Mouse (Mus musculus): ENCODE results near the gene Syngr1. TPM values are rescaled to one million over a fixed set of nuclear protein-coding genes. Genes with fewer than 3 reads are reported as not detected.
A peak's percentile ranks its signal among the peaks of the same experiment; 100 is the strongest.

Syngr1 gene
- total and polyA plus RNA-seq, 3 experiments = 105 to 115 TPM; not detected in 1

DNA sequence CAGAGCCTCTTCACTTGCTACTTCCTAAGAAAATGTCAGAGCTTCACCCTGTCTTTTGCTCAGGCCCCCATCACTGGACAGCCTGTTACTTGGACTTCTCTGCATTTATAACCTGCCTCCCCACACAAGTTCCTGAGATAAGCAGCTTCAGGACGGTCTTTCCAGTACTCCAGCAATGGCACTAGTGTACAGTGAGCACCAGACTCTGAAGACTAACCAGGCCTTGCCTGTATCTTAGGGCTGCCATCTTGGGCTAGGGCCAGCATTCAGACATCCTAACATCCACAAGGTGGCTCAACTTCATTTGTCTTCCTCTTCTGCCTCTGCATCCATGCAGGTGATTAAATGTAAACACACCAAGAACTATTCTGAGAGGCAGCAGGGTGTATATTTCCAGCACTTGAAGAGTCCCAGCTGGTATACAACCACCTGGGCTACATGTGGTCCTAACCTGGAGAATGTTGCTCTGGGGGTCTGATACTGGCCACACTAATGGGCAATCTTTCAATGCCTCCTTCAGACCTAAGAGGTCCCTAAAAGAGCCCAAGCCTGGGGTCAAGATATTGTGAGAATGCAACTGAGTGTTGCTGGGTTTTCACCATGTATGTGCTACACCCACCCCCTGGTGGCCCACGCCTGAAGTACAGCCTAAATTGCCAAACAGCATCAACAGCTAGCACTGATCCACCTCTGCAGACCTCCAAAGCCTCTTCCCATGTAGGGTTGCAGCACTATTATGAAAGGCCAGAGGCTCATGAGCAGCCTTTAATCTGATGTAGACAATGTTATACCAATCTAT, 14.6 kb upstream of the Syngr1 start (continued):
- TF ChIP-seq MAZ (IDR thresholded peaks at IDR 0.05; ENCODE audit: low read depth, low read length) = no peak
- peak; percentile 95; the same call in 1 of the 2 replicates for TF ChIP-seq POLR2AphosphoS5 (IDR thresholded peaks at IDR 0.05; ENCODE audit: borderline replicate concordance, low read depth, low read length)
- peak; percentile 31 to 70 (median 47) for TF ChIP-seq CTCF (IDR thresholded peaks at IDR 0.05 in 2 of 3, conservative IDR thresholded peaks at IDR 0.05 in 1 of 3; ENCODE audit: control insufficient read depth in 1 of 3, insufficient read depth in 1 of 3, low read depth in 2 of 3, low read length in 3 of 3, poor library complexity in 1 of 3, severe bottlenecking in 1 of 3)
- no peak for TF ChIP-seq KAT2A (conservative IDR thresholded peaks at IDR 0.05; ENCODE audit: low read depth, low read length)
- no peak for TF ChIP-seq TAL1 (IDR thresholded peaks at IDR 0.05; ENCODE audit: low read length)
- no peak for TF ChIP-seq ZC3H11A (IDR thresholded peaks at IDR 0.05; ENCODE audit: low read depth, low read length)
- TF ChIP-seq ZMIZ1 (IDR thresholded peaks at IDR 0.05; ENCODE audit: low read depth, low read length) = peak; percentile 96

DNA sequence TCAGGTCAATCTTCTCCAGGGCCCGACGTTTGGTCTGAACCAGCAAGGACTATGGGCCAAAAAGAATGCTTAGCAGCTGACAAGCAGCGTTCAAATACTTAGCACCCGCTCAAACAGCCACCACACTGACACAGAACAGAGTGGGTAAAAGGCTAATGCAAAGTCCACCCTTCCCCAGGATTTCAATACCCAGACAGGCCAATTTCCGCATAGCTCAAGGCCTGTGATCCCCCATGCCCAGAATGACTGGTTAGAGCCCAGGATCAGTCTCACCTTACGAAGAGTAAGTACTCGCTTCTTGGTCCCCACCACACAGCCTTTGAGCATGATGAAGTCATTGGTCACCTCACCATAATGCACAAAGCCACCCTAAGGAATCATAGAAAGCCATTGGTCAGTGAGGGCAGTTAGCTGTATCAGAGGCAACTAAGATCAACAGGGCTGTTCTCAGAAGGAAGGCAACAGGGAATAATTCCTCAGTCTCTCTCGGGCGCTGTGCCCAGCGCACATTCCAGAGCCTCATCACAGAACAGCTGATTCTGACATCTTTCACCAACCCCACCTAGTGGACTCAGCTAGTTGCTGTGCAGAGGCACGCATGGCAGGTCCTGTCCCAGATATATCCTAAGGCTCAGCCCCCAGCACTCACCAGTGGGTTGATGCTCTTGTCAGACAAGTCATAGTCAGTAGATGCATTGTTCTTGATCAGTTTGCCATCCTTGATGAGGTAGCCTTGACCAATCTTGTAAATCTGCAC, 12.9 kb upstream of the Syngr1 start:
- no peaks in the 10 kb centered on the region for H3K27me3 ChIP-seq (ENCODE audit: control insufficient read depth in 1 of 2, insufficient read depth in 2 of 2, low read length in 2 of 2)
- peak overlapping the region in 1 of 2 experiments; percentile 85; a peak in 2 of 4 replicates for H3K4me3 ChIP-seq (ENCODE audit: control insufficient read depth in 1 of 2, insufficient read depth in 1 of 2, low read depth in 2 of 2, low read length in 2 of 2)
- peak; percentile 54 for DNase-seq (ENCODE audit: low read depth, low spot score)
- H3K9me3 ChIP-seq (replicated peaks; ENCODE audit: insufficient read depth, low read length) = no peaks in the 10 kb centered on the region
- peaks cover 45% of the 10 kb centered on the region for H3K79me2 ChIP-seq (ENCODE audit: control insufficient read depth, insufficient read depth, low read length, poor library complexity)
- peak overlapping the region; percentile 13 for H3K27ac ChIP-seq (ENCODE audit: control insufficient read depth, low read depth, low read length)
- H3K9ac ChIP-seq (ENCODE audit: control insufficient read depth, low read depth, low read length, poor library complexity, severe bottlenecking) = peak overlapping the region; percentile 87; the same call in 1 of the 2 replicates
- peaks cover 15% of the 10 kb centered on the region in 2 experiments; a peak in 3 of 4 replicates for H3K36me3 ChIP-seq (ENCODE audit: control insufficient read depth in 1 of 2, insufficient read depth in 2 of 2, low read length in 2 of 2)
- no peaks in the 10 kb centered on the region for H3K4me1 ChIP-seq (ENCODE audit: control insufficient read depth in 1 of 2, insufficient read depth in 2 of 2, low read length in 2 of 2)
- TF ChIP-seq TCF12 (IDR thresholded peaks at IDR 0.05; ENCODE audit: low read depth, low read length) = no peak
- no peak for TF ChIP-seq MYC (IDR thresholded peaks at IDR 0.05; ENCODE audit: low read depth, low read length)
- TF ChIP-seq TAL1 (IDR thresholded peaks at IDR 0.05; ENCODE audit: low read length) = no peak
- TF ChIP-seq POLR2A (IDR thresholded peaks at IDR 0.05; ENCODE audit: control insufficient read depth in 1 of 2, insufficient read depth in 1 of 2, low read depth in 1 of 2, low read length in 2 of 2, poor library complexity in 1 of 2) = peak in 1 of 2 experiments; percentile 18; a peak in 1 of 4 replicates
- TF ChIP-seq ZMIZ1 (IDR thresholded peaks at IDR 0.05; ENCODE audit: low read depth, low read length) = 0 out of 2 replicates have a peak, but pooled peaks have one; percentile 42
- no peak for TF ChIP-seq MAFK (IDR thresholded peaks at IDR 0.05; ENCODE audit: borderline replicate concordance, low read depth, low read length)
- no peak; the same call in 1 of the 2 replicates for TF ChIP-seq POLR2AphosphoS2 (IDR thresholded peaks at IDR 0.05; ENCODE audit: low read length)
- TF ChIP-seq ELF1 (IDR thresholded peaks at IDR 0.05; ENCODE audit: low read depth, low read length) = no peak
- no peak for TF ChIP-seq RCOR1 (IDR thresholded peaks at IDR 0.05; ENCODE audit: low read depth, low read length)
- TF ChIP-seq TBP (IDR thresholded peaks at IDR 0.05; ENCODE audit: low read depth, low read length) = no peak
- TF ChIP-seq EP300 (IDR thresholded peaks at IDR 0.05; ENCODE audit: low read depth in 1 of 2, low read length in 2 of 2) = no peak
- no peak for TF ChIP-seq UBTF (IDR thresholded peaks at IDR 0.05; ENCODE audit: borderline replicate concordance, insufficient read depth, low read depth, low read length)
- no peak for TF ChIP-seq MXI1 (IDR thresholded peaks at IDR 0.05; ENCODE audit: low read depth, low read length)
- no peak for TF ChIP-seq USF2 (IDR thresholded peaks at IDR 0.05; ENCODE audit: borderline replicate concordance in 1 of 2, insufficient read depth in 1 of 2, low read depth in 1 of 2, low read length in 2 of 2)

Data from MEL (cell line).